Mouse (Mus musculus) C2C12 (cell line): ENCODE results near the gene Tkfc. TPM values are rescaled to one million over a fixed set of nuclear protein-coding genes. Genes with fewer than 3 reads are reported as not detected.

Experiments
- H3K27me3 ChIP-seq: one replicate; pipeline ENCODE4 v1.6.1; 2011; ENCODE audit not compliant: control insufficient read depth, insufficient read depth, insufficient read length
- H3K36me3 ChIP-seq: one replicate; pipeline ENCODE4 v1.6.1; 2011; ENCODE audit not compliant: control insufficient read depth, insufficient read depth
- H3K4me3 ChIP-seq: one replicate; pipeline ENCODE4 v1.5.1; 2011; ENCODE audit warnings: mild to moderate bottlenecking, control low read depth; ENCODE audit not compliant: poor library complexity, insufficient read depth, severe bottlenecking
- H3K79me2 ChIP-seq: one replicate; pipeline ENCODE4 v1.6.1; 2011; ENCODE audit not compliant: control insufficient read depth, insufficient read depth
- H3K79me3 ChIP-seq: one replicate; pipeline ENCODE4 v1.6.1; 2011; ENCODE audit warnings: low read depth, control low read depth
- H3ac ChIP-seq: one replicate; pipeline ENCODE3; 2011; ENCODE audit warnings: low read depth; ENCODE audit not compliant: control insufficient read depth, insufficient read length
- CEBPB ChIP-seq: IDR thresholded peaks from one replicate; pipeline ENCODE4 v1.6.1; 2011; ENCODE audit warnings: low read depth, mild to moderate bottlenecking, control low read depth, moderate library complexity
- CTCF ChIP-seq: IDR thresholded peaks from one replicate; pipeline ENCODE4 v1.5.1; 2011; ENCODE audit not compliant: control insufficient read depth, insufficient read depth, insufficient read length
- FOSL1 ChIP-seq: IDR thresholded peaks from one replicate; pipeline ENCODE4 v1.8.0; 2011; ENCODE audit warnings: mild to moderate bottlenecking, low read length; ENCODE audit not compliant: poor library complexity, insufficient read depth, severe bottlenecking
- MAX ChIP-seq: IDR thresholded peaks from one replicate; pipeline ENCODE4 v1.6.1; 2011; ENCODE audit warnings: mild to moderate bottlenecking, control low read depth
- MYOD1 ChIP-seq: IDR thresholded peaks from one replicate; pipeline ENCODE4 v1.6.1; 2011; ENCODE audit warnings: low read depth; ENCODE audit not compliant: control insufficient read depth, insufficient read length
- MYOG ChIP-seq: IDR thresholded peaks from one replicate; pipeline ENCODE4 v1.6.1; 2011; ENCODE audit not compliant: control insufficient read depth, insufficient read length; ENCODE audit errors: extremely low read depth
- USF1 ChIP-seq: IDR thresholded peaks from one replicate; pipeline ENCODE4 v1.6.1; 2011; ENCODE audit warnings: low read depth, mild to moderate bottlenecking, control low read depth, moderate library complexity
- polyA plus RNA-seq: library from polyadenylated mRNA; unstranded; fragments of >200 nt; fragmentation: generic; extraction: Trizol; gene quantifications from one replicate; pipeline ENCODE4 v1.2.1, GENCODE M21; 2012; ENCODE audit warnings: missing spikeins

The Tkfc gene
- polyA plus RNA-seq, 1 experiment: 15.7 TPM

DNA sequence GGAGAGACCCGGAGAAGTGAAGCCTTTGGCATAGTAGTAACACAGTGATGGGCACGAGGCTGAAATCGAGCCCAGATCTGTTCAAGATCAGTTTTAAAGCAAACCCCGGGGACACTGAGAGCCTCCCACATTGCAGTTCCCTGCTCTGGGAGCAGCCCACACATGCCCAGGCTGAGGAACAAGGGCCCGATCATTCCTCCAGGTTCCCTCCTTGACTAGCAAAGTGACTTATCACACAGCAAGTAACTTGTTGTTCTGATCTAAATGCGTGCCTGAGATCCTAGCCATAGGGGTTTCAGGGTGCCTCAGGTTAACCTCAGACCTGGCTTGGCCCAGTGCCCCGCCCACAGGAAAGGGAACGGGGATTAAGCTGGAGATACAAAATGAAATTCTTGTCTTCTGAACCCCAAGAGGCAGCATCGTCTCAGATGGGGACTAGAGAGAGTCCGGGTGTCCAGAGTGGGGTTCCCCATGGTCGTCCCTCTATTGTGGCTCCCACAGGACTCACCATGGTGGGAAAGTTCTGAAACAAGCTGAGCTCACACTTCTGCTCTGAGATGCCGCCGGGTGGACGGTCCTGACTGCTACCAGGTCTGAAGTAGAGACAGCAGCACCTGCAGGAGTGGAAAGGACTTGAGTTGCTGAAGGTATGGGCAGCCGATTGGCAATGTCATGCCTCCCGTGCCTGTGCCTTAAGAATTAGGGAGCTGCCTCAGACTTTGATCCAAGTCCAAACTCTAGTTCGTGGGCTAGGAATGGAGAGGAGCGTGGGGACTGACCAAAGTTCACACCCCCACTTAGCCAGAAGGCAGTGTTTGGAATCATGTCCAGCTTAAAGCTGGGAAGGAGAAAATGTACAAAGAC lies 1.6 kb downstream of the Tkfc start:
- H3K79me2 ChIP-seq: peaks cover 43% of the 10 kb centered on the region
- H3K4me3 ChIP-seq: no peak overlapping the region
- TF ChIP-seq CTCF (no peak), USF1 (no peak), CEBPB (no peak), MAX (no peak), MYOG (no peak), FOSL1 (no peak), MYOD1 (no peak)
- no peaks in the 10 kb centered on the region for H3K27me3 ChIP-seq
- H3K36me3 ChIP-seq: peaks cover 37% of the 10 kb centered on the region
- H3ac ChIP-seq: no peak overlapping the region
- peaks cover 35% of the 10 kb centered on the region for H3K79me3 ChIP-seq

DNA sequence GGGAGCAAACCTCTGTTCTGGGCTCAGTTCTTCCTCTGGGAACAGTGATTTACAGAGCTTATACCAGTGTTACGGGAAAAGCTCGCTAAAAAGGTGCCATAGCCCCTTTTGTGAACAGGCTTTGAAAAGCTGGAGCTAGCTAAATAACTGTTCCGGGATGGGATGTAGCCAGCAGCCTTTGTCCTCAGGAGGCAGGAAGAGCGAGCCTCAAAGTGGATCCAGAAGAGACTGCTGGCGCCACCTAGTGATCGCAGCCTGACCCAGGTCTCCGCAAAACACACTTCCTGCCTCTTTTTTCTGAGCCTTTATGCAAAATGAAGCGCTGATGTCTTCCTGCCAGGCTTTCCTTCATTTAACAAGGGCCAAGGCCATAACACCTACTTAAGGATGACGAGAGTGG lies 2.7 kb downstream of the Tkfc start:
- Histone ChIP-seq H3K79me2 (peaks cover 32% of the 10 kb centered on the region), H3K36me3 (peaks cover 29% of the 10 kb centered on the region), H3ac (peak overlapping the region; percentile 78), H3K4me3 (no peak overlapping the region), H3K79me3 (peaks cover 24% of the 10 kb centered on the region), H3K27me3 (no peaks in the 10 kb centered on the region)
- TF ChIP-seq MYOD1 (no peak), CTCF (peak; percentile 85)

DNA sequence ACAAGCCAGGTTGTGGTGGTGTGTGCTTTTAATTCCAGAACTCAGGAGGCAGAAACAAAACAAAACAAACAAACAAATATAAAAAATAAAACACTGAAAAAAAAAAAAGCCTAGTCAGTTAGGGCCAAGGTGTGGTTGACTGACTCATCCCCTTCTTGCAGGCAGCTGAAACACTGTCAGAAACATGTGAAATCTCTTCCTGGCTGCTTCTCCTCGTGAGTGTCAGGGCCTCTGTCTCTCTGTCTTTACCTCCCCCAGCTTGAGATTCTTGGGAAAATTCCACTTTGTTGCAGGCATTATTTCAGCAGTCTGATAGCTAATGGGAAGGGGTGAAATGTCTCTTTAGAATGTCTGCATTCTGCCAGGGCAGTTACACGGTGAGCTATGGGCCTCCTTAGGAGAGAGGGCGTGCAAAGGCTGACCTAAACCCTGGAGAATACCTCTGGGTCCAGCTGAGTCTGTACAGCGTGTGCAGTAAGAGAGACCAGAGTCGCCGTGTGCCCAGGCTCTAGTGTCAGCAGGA lies 3.1 kb downstream of the Tkfc start:
- Histone ChIP-seq H3K79me2 (peaks cover 27% of the 10 kb centered on the region), H3ac (peak overlapping the region; percentile 78), H3K79me3 (peaks cover 19% of the 10 kb centered on the region), H3K36me3 (peaks cover 25% of the 10 kb centered on the region), H3K4me3 (no peak overlapping the region), H3K27me3 (no peaks in the 10 kb centered on the region)
- TF ChIP-seq CTCF (no peak), MAX (no peak), MYOG (no peak), USF1 (no peak), FOSL1 (no peak), MYOD1 (no peak), CEBPB (no peak)

DNA sequence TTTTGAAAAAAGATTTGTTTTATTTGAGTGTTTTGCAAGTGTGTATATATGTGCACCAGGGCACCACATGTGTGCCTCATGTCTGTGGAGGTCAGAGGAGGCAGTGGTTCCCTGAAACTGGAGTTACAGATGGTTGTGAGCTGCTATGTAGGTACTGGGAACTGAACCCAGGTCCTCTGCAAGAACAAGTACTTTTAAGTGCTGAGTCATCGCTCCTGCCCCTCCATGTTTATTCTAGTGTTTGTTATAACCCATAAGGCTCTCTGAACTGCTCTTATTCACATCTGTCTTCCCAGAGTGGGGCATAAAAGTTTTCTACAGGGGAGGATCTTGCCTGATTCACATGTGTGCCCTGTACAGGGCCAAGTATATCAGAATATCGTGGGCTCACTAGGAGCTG lies 5.8 kb downstream of the Tkfc start:
- TF ChIP-seq MYOG (no peak), CEBPB (no peak), MYOD1 (no peak), MAX (no peak), CTCF (no peak), USF1 (no peak), FOSL1 (no peak)
- no peak overlapping the region for H3K4me3 ChIP-seq
- no peak overlapping the region for H3ac ChIP-seq
- H3K79me2 ChIP-seq: peaks cover under 1% of the 10 kb centered on the region
- H3K36me3 ChIP-seq: peaks cover 27% of the 10 kb centered on the region
- H3K79me3 ChIP-seq: no peaks in the 10 kb centered on the region
- H3K27me3 ChIP-seq: no peaks in the 10 kb centered on the region

DNA sequence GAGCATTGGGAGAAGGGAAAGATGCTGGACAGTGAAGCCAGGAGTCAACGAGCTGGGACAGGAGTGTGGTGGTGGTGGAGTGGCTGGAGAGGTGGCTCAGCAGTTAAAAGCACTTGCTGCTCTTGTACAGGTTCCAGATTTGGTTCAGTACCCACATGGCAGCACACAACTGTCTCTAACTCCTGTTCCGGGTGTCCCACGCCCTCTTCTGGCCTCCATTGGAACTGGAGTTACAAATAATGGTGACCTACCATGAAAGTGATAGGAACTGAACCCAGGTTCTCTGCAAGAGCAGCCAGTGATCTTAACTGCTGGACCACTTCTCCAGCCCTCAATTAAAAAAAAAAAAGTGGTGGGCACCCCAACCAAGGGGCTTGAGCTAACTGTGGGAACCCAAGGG lies 7.3 kb downstream of the Tkfc start:
- peaks cover 38% of the 10 kb centered on the region for H3K36me3 ChIP-seq
- no peaks in the 10 kb centered on the region for H3K27me3 ChIP-seq
- no peak overlapping the region for H3ac ChIP-seq
- no peaks in the 10 kb centered on the region for H3K79me3 ChIP-seq
- TF ChIP-seq FOSL1 (no peak), USF1 (no peak), CEBPB (no peak), CTCF (no peak), MYOD1 (no peak), MAX (no peak), MYOG (no peak)
- H3K4me3 ChIP-seq: no peak overlapping the region
- H3K79me2 ChIP-seq: no peaks in the 10 kb centered on the region
